Mouse (Mus musculus) intestine, postnatal 0 days (tissue): ENCODE measurements around the gene Actl6b. TPM values are rescaled to one million over a fixed set of nuclear protein-coding genes. Genes with fewer than 3 reads are reported as not detected.

ENCODE experiments used
- ATAC-seq: fragments of 200-750 bp; cut with Nextera tagmentation; 2 replicates; pipeline ENCODE4 v1.8.0; 2017; ENCODE audit warnings: mild to moderate bottlenecking, moderate TSS enrichment, moderate library complexity
- H3K27ac ChIP-seq: fragments of 300-500 bp; sonication (generic); 2 replicates; pipeline ENCODE4 v1.5.1; 2014; ENCODE audit warnings: mild to moderate bottlenecking, low read depth, low read length, moderate library complexity
- H3K27me3 ChIP-seq: fragments of 300-500 bp; sonication (generic); replicated peaks from 2 replicates; pipeline ENCODE4 v1.6.1; 2014; ENCODE audit warnings: low read length, mixed read lengths; ENCODE audit not compliant: control insufficient read depth, insufficient read depth
- H3K36me3 ChIP-seq: fragments of 300-500 bp; sonication (generic); 2 replicates; pipeline ENCODE4 v1.6.1; 2014; ENCODE audit warnings: mild to moderate bottlenecking, moderate library complexity; ENCODE audit not compliant: control insufficient read depth, insufficient read depth
- H3K4me1 ChIP-seq: fragments of 300-500 bp; sonication (generic); replicated peaks from 2 replicates; pipeline ENCODE4 v1.6.1; 2014; ENCODE audit warnings: antibody characterized with exemption, low read length, mixed read lengths; ENCODE audit not compliant: control insufficient read depth, insufficient read depth
- H3K4me2 ChIP-seq: fragments of 300-500 bp; sonication (generic); replicated peaks from 2 replicates; pipeline ENCODE4 v1.6.1; 2014; ENCODE audit warnings: low read depth, mild to moderate bottlenecking, moderate library complexity
- H3K4me3 ChIP-seq: fragments of 300-500 bp; sonication (generic); 2 replicates; pipeline ENCODE4 v1.5.1; 2014; ENCODE audit warnings: low read depth, low read length
- H3K9ac ChIP-seq: fragments of 300-500 bp; sonication (generic); 2 replicates; pipeline ENCODE4 v1.6.1; 2014; ENCODE audit warnings: mild to moderate bottlenecking, low read depth, low read length
- H3K9me3 ChIP-seq: fragments of 300-500 bp; sonication (generic); 2 replicates; pipeline ENCODE4 v1.6.1; 2016; ENCODE audit warnings: mixed run types; ENCODE audit not compliant: control insufficient read depth
- CTCF ChIP-seq: sonication (generic); IDR thresholded peaks from 2 replicates; pipeline ENCODE4 v1.5.1; 2016; ENCODE audit warnings: low read depth, mild to moderate bottlenecking, control low read depth, antibody characterized with exemption, moderate library complexity
- WGBS: fragments of 180-500 bp; shearing (Covaris S2); extraction: QIAGEN DNeasy Blood & Tissue Kit; methylation state at CpG from one replicate; pipeline ENCODE4 v1.1.7; 2014; 5-methylcytosine and 5-hydroxymethylcytosine counted together
- polyA plus RNA-seq: library from polyadenylated mRNA; unstranded; fragments of >200 nt; fragmentation: Nextera tagmentation; extraction: Ambion mirVana; gene quantifications from 2 replicates; pipeline ENCODE4 v1.2.1, GENCODE M21; 2015

Actl6b gene
- polyA plus RNA-seq, 1 experiment from 2014 or later = 2.9 TPM

DNA sequence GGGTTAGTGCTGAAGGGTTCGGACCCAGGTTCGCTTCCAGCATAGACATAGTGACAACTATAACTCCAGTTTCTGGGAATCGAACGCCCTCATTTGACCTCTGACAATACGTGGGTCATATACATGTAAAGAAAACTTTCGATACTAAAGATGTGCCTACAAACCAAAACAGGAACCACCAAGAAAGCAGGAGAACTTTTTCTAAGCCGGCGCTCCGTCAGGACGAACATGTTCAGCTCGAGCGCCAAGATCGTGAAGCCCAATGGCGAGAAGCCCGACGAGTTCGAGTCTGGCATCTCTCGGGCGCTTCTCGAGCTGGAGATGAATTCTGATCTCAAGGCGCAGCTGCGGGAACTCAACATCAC, 48.0 kb downstream of the Actl6b start:
- Histone ChIP-seq H3K27ac (peak overlapping the region; percentile 91), H3K4me3 (peak overlapping the region; percentile 73), H3K36me3 (peaks cover 19% of the 10 kb centered on the region), H3K9me3 (no peaks in the 10 kb centered on the region), H3K9ac (peak overlapping the region; percentile 59), H3K4me2 (peak overlapping the region; percentile 99), H3K27me3 (no peaks in the 10 kb centered on the region), H3K4me1 (0 out of 2 replicates have a peak, but pooled peaks cover 7% of the 10 kb centered on the region)
- TF ChIP-seq CTCF = no peak
- under 1% methylated on average over 22 of the region's 22 CpGs for WGBS
- no peak for ATAC-seq

DNA sequence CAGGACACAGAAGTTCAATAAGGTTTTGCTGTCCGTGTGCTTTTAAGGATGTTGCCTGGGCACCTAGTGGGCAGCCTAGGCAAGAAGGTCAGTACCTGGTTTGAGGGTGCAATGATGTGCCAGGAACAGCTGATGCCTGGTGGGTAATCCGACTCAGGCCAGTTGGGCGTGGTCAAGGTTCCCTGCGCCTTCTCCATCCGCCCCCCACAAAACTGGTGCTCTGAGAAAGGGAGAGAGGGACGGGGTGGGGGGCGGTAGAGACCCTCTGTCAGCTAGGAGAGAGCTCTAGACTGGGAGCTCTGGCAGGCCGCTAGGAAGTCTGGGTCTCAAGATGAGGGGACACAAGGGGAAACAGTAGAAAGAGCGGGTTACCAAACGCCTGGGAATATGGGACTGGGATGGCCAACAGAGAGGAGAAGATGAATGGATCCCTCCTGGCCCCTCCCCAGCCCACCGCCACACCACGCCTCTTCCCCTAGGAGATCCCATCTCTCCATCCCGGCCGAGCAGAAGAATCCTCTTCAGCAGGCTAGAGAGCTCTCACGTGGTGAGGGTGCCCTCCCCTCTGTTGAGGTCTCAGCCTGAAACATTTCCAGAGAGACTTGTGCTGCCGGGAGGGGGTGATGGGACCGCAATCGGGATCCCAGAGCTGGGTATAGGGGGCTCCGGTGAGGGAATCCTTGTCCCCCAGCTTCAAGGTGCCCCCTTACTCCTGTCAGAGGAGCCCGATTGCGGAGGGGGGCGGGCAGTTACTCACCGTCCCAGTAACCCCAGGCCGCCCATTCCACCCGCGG, 54.7 kb downstream of the Actl6b start:
- Histone ChIP-seq H3K4me3 (no peak overlapping the region), H3K36me3 (peaks cover 22% of the 10 kb centered on the region), H3K9me3 (no peaks in the 10 kb centered on the region), H3K4me2 (0 out of 2 replicates have a peak overlapping the region, but pooled peaks have one; percentile 9), H3K9ac (no peak overlapping the region), H3K27me3 (no peaks in the 10 kb centered on the region), H3K27ac (no peak overlapping the region), H3K4me1 (peaks cover 8% of the 10 kb centered on the region; the same call in 1 of the 2 replicates)
- WGBS = 45% methylated on average over 26 of the region's 26 CpGs
- TF ChIP-seq CTCF = no peak
- no peak for ATAC-seq

DNA sequence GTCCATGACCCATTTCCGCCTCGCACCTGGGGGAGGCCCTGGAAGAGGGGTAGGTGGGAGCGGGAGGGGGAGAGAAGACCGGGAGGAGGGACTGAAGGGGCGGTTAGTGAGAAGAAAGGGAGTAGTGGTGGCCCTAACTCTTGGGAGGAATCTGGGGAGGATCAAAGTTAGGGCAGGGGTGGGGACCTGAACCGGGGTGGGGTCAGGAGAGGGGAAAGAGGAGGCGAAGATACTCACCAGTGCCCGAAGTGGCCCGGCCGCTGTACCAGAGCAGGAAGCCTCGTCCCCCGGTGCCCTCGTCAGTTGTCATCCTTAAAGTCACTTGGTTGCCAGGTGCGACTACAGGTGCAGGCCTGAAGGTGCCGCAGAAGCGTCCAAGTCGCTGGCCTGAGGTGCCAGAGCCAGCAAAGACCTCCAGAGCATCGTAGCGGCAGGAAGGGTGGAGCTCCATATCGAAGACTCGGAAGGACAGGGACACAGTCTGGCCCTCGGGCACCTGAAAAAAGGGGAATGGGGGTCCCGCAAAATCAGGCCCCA, 55.4 kb downstream of the Actl6b start:
- H3K9me3 ChIP-seq = no peaks in the 10 kb centered on the region
- H3K27ac ChIP-seq = no peak overlapping the region
- TF ChIP-seq CTCF = no peak
- peak overlapping the region; percentile 9; the same call in 1 of the 2 replicates for H3K4me2 ChIP-seq
- H3K27me3 ChIP-seq = no peaks in the 10 kb centered on the region
- H3K4me1 ChIP-seq = peaks cover 10% of the 10 kb centered on the region; the same call in 1 of the 2 replicates
- WGBS = 34% methylated on average over 22 of the region's 23 CpGs
- H3K9ac ChIP-seq = no peak overlapping the region
- no peak for ATAC-seq
- no peak overlapping the region for H3K4me3 ChIP-seq
- H3K36me3 ChIP-seq = peaks cover 22% of the 10 kb centered on the region

DNA sequence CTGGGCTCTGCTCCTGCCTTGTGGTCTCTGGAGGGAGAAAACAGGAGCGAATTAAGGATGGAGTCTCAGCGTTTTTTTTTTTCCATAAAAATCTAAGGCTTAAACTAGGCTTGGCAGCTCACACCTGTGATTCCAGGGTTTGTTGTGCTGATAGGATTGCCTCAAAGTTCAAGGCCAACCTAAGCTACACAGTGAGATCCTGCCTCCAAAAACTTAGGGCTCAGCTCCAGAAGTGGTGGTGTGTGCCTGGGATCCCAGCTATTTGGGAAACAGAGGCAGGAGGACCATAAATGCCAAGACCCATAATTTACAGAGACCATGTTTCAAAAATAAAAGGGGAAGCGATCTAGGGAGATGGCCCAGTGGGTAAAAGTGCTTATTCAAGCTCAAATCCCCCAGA, 56.0 kb downstream of the Actl6b start:
- WGBS = 60% methylated on average over 3 of the region's 3 CpGs
- Histone ChIP-seq H3K4me1 (peaks cover 10% of the 10 kb centered on the region; the same call in 1 of the 2 replicates), H3K27ac (no peak overlapping the region), H3K9me3 (no peaks in the 10 kb centered on the region), H3K36me3 (peaks cover 22% of the 10 kb centered on the region), H3K4me3 (no peak overlapping the region), H3K9ac (no peak overlapping the region), H3K4me2 (no peak overlapping the region), H3K27me3 (no peaks in the 10 kb centered on the region)
- TF ChIP-seq CTCF = no peak
- ATAC-seq = no peak

DNA sequence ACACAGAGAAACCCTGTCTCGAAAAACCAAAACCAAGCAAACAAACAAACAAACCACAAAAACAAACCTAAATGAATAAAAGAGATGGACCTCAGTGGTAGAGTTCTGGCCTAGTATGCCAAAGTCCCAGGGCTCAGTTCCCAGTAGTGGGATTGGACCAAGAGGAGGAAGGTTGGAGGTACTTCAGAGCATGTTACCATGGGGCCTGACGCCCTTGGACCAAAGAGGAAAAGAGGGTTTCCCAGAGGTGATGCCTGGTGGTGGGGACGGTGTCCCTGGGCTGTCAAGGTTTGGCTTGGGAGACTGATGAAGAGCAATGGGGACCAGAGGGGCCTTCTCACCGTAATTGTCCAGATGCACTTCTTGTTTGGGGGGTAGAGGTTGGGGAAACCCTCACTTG, 56.7 kb downstream of the Actl6b start:
- H3K9me3 ChIP-seq = no peaks in the 10 kb centered on the region
- WGBS = 76% methylated on average over 4 of the region's 4 CpGs
- H3K27me3 ChIP-seq = no peaks in the 10 kb centered on the region
- H3K27ac ChIP-seq = peak overlapping the region; percentile 64
- peak overlapping the region; percentile 55 for H3K4me2 ChIP-seq
- TF ChIP-seq CTCF = no peak
- H3K36me3 ChIP-seq = peaks cover 18% of the 10 kb centered on the region
- no peak for ATAC-seq
- H3K9ac ChIP-seq = no peak overlapping the region
- peak overlapping the region; percentile 9; the same call in 1 of the 2 replicates for H3K4me3 ChIP-seq
- H3K4me1 ChIP-seq = peaks cover 10% of the 10 kb centered on the region; the same call in 1 of the 2 replicates

DNA sequence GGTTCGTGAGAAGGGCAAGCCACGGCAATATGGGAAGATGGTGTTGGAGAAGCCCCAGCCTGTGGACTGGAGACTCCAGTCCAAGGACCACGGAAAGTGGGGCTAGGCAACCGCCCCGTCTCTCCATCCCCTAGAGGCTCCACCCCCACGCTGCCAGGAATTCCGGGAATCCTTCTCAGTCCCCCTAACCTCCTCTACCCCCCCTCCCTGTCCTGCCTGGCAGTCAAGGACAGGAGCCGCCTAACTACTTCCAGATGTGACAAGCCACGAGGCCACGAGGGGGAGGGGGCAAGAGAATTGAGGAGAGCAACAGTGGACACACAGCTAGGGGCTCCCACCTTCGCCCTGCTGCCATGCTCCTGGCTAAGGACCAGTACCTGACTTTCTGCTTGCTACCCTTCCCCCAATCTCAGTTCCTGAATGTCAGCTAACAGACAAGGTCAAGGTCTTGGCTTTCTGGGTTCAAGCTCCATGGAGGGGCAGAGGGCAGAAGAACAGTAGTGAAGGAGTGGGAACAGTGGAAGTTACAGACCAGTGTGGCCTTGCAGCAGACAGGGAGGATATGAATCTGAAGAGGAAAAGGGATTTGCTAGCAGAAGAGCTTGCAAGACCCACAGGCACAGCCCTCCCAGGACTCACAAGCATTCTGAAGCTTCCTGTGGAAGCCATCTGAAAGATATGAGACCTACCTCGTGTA, 57.4 kb downstream of the Actl6b start:
- no peak for TF ChIP-seq CTCF
- H3K4me1 ChIP-seq = peaks cover 10% of the 10 kb centered on the region; the same call in 1 of the 2 replicates
- WGBS = 28% methylated on average over 12 of the region's 12 CpGs

More for the DNA sequence above, 57.4 kb downstream of the Actl6b start:
- ATAC-seq = no peak
- H3K4me2 ChIP-seq = peak overlapping the region; percentile 55
- H3K27ac ChIP-seq = peak overlapping the region; percentile 64
- H3K9me3 ChIP-seq = no peaks in the 10 kb centered on the region
- peaks cover 12% of the 10 kb centered on the region for H3K36me3 ChIP-seq
- peak overlapping the region; percentile 26; the same call in 1 of the 2 replicates for H3K9ac ChIP-seq
- H3K27me3 ChIP-seq = no peaks in the 10 kb centered on the region
- peak overlapping the region; percentile 9; the same call in 1 of the 2 replicates for H3K4me3 ChIP-seq
